Mouse (Mus musculus) MEL (cell line): ENCODE data around the gene Ryr2. TPM values are rescaled to one million over a fixed set of nuclear protein-coding genes. Genes with fewer than 3 reads are reported as not detected.

Source experiments
- DNase-seq: peaks from one replicate; pipeline ENCODE4 v3.0.0; 2011; ENCODE audit warnings: low read depth, low spot score
- H3K27ac ChIP-seq: 2 replicates; pipeline ENCODE4 v1.5.1; 2012; ENCODE audit warnings: low read depth, mild to moderate bottlenecking, control low read depth, low read length, moderate library complexity; ENCODE audit not compliant: control insufficient read depth
- H3K27me3 ChIP-seq, 2 experiments: fragments of 150-350 bp in 1 of 2; sonication (generic) in 1 of 2; 2 replicates each; pipeline ENCODE4 v1.6.1; 2012; ENCODE audit warnings: low read length in 2 of 2, mild to moderate bottlenecking in 2 of 2, improper control_type of control experiment in 1 of 2, moderate library complexity in 1 of 2; ENCODE audit not compliant: insufficient read depth in 2 of 2, control insufficient read depth in 1 of 2
- H3K36me3 ChIP-seq, 2 experiments: 2 replicates each; pipeline ENCODE4 v1.6.1; 2012 to 2014; ENCODE audit warnings: low read length in 2 of 2, improper control_type of control experiment in 1 of 2, inconsistent platforms in 1 of 2, mild to moderate bottlenecking in 1 of 2; ENCODE audit not compliant: insufficient read depth in 2 of 2, control insufficient read depth in 1 of 2
- H3K4me1 ChIP-seq, 2 experiments: fragments of 150-350 bp in 1 of 2; sonication (generic) in 1 of 2; 2 replicates each; pipeline ENCODE4 v1.6.1; 2012; ENCODE audit warnings: low read length in 2 of 2, improper control_type of control experiment in 1 of 2, mild to moderate bottlenecking in 1 of 2; ENCODE audit not compliant: insufficient read depth in 2 of 2, control insufficient read depth in 1 of 2
- H3K4me3 ChIP-seq, 2 experiments: fragments of 150-350 bp in 1 of 2; sonication (generic) in 1 of 2; 2 replicates each; pipeline ENCODE4 v1.5.1; 2012; ENCODE audit warnings: low read depth in 2 of 2, low read length in 2 of 2, mild to moderate bottlenecking in 2 of 2, moderate library complexity in 2 of 2, control low read depth in 1 of 2, improper control_type of control experiment in 1 of 2; ENCODE audit not compliant: control insufficient read depth in 1 of 2, insufficient read depth in 1 of 2
- H3K79me2 ChIP-seq: 2 replicates; pipeline ENCODE4 v1.6.1; 2012; ENCODE audit warnings: mild to moderate bottlenecking, low read length, moderate library complexity; ENCODE audit not compliant: control insufficient read depth, poor library complexity, insufficient read depth
- H3K9ac ChIP-seq: 2 replicates; pipeline ENCODE4 v1.6.1; 2012; ENCODE audit warnings: low read depth, mild to moderate bottlenecking, control low read depth, low read length, moderate library complexity; ENCODE audit not compliant: control insufficient read depth, poor library complexity, severe bottlenecking
- H3K9me3 ChIP-seq: fragments of 150-350 bp; sonication (generic); replicated peaks from 2 replicates; pipeline ENCODE4 v1.6.1; 2012; ENCODE audit warnings: mild to moderate bottlenecking, low read length, improper control_type of control experiment, moderate library complexity; ENCODE audit not compliant: insufficient read depth
- BHLHE40 ChIP-seq: IDR thresholded peaks from 2 replicates; pipeline ENCODE4 v1.6.1; 2012; ENCODE audit warnings: low read depth, mild to moderate bottlenecking, inconsistent platforms, low read length, improper control_type of control experiment, borderline replicate concordance
- E2F4 ChIP-seq: IDR thresholded peaks from 2 replicates; pipeline ENCODE4 v1.6.1; 2011; ENCODE audit warnings: low read depth, low read length, improper control_type of control experiment, borderline replicate concordance
- EP300 ChIP-seq, 2 experiments: IDR thresholded peaks; 2 replicates each; pipeline ENCODE4 v1.6.1; 2011; ENCODE audit warnings: improper control_type of control experiment in 2 of 2, low read length in 2 of 2, low read depth in 1 of 2, mild to moderate bottlenecking in 1 of 2
- ETS1 ChIP-seq: IDR thresholded peaks from 2 replicates; pipeline ENCODE4 v1.6.1; 2012; ENCODE audit warnings: low read depth, mild to moderate bottlenecking, inconsistent platforms, low read length, improper control_type of control experiment, moderate library complexity
- GABPA ChIP-seq: IDR thresholded peaks from 2 replicates; pipeline ENCODE4 v1.6.1; 2012; ENCODE audit warnings: low read depth, mild to moderate bottlenecking, inconsistent platforms, low read length, improper control_type of control experiment, moderate library complexity
- GATA1 ChIP-seq: IDR thresholded peaks from 2 replicates; pipeline ENCODE4 v1.6.1; 2011; ENCODE audit warnings: low read depth, low read length, improper control_type of control experiment
- KAT2A ChIP-seq: conservative IDR thresholded peaks from 2 replicates; pipeline ENCODE4 v1.6.1; 2012; ENCODE audit warnings: low read depth, low read length, improper control_type of control experiment, inconsistent platforms
- MYB ChIP-seq: IDR thresholded peaks from 2 replicates; pipeline ENCODE4 v1.6.1; 2011; ENCODE audit warnings: mild to moderate bottlenecking, low read depth, low read length, improper control_type of control experiment
- MYC ChIP-seq: IDR thresholded peaks from 2 replicates; pipeline ENCODE4 v1.6.1; 2011; ENCODE audit warnings: low read depth, mild to moderate bottlenecking, low read length, improper control_type of control experiment, moderate library complexity
- NRF1 ChIP-seq: IDR thresholded peaks from 2 replicates; pipeline ENCODE4 v1.6.1; 2014; ENCODE audit warnings: low read depth, mild to moderate bottlenecking, inconsistent platforms, low read length, improper control_type of control experiment, moderate library complexity; ENCODE audit not compliant: poor library complexity, insufficient read depth, severe bottlenecking
- RCOR1 ChIP-seq: IDR thresholded peaks from 2 replicates; pipeline ENCODE4 v1.6.1; 2012; ENCODE audit warnings: low read depth, mild to moderate bottlenecking, inconsistent platforms, low read length, improper control_type of control experiment
- SMC3 ChIP-seq: IDR thresholded peaks from 2 replicates; pipeline ENCODE4 v1.6.1; 2011; ENCODE audit warnings: low read depth, low read length, improper control_type of control experiment
- TAL1 ChIP-seq: IDR thresholded peaks from 2 replicates; pipeline ENCODE4 v1.6.1; 2012; ENCODE audit warnings: mild to moderate bottlenecking, inconsistent platforms, low read length, moderate library complexity, mixed read lengths
- TBP ChIP-seq: IDR thresholded peaks from 2 replicates; pipeline ENCODE4 v1.8.0; 2011; ENCODE audit warnings: low read depth, low read length, improper control_type of control experiment
- TCF12 ChIP-seq: IDR thresholded peaks from 2 replicates; pipeline ENCODE4 v1.6.1; 2014; ENCODE audit warnings: low read depth, mild to moderate bottlenecking, inconsistent platforms, low read length, improper control_type of control experiment, moderate library complexity
- UBTF ChIP-seq: IDR thresholded peaks from 2 replicates; pipeline ENCODE4 v1.6.1; 2012; ENCODE audit warnings: low read depth, mild to moderate bottlenecking, inconsistent platforms, low read length, improper control_type of control experiment, moderate library complexity, borderline replicate concordance; ENCODE audit not compliant: insufficient read depth
- USF1 ChIP-seq: IDR thresholded peaks from 2 replicates; pipeline ENCODE4 v1.6.1; 2014; ENCODE audit warnings: low read depth, mild to moderate bottlenecking, inconsistent platforms, low read length, improper control_type of control experiment, moderate library complexity
- USF2 ChIP-seq, 2 experiments: IDR thresholded peaks; 2 replicates each; pipeline ENCODE4 v1.6.1; 2011 to 2012; ENCODE audit warnings: improper control_type of control experiment in 2 of 2, low read length in 2 of 2, borderline replicate concordance in 1 of 2, inconsistent platforms in 1 of 2, low read depth in 1 of 2, mild to moderate bottlenecking in 1 of 2; ENCODE audit not compliant: insufficient read depth in 1 of 2
- ZMIZ1 ChIP-seq: IDR thresholded peaks from 2 replicates; pipeline ENCODE4 v1.6.1; 2012; ENCODE audit warnings: low read depth, mild to moderate bottlenecking, inconsistent platforms, low read length, improper control_type of control experiment, moderate library complexity
- ZNF384 ChIP-seq: IDR thresholded peaks from 2 replicates; pipeline ENCODE4 v1.6.1; 2012; ENCODE audit warnings: low read depth, mild to moderate bottlenecking, inconsistent platforms, low read length, improper control_type of control experiment
- polyA plus RNA-seq, 2 experiments: library from polyadenylated mRNA; stranded (reverse) in 1 of 2; unstranded in 1 of 2; fragments of >175 nt in 1 of 2; fragments of >200 nt in 1 of 2; gene quantifications; 2 replicates each; pipeline versions ENCODE4 v1.2.1 to v1.2.4; 2012; ENCODE audit warnings: low replicate concordance in 2 of 2, low read depth in 1 of 2; ENCODE audit not compliant: insufficient read length in 2 of 2, insufficient read depth in 1 of 2, missing spikeins in 1 of 2
- total RNA-seq: library from RNA; depleted of rRNA; stranded (reverse); fragments of 300-350 nt; gene quantifications from 2 replicates; pipeline ENCODE4 v1.2.3, GENCODE M21; 2012

Ryr2 gene
- total and polyA plus RNA-seq, 3 experiments: 0.04 TPM; not detected in 2

GRCm38 (mm10) chr13:11959488-11960174 lies 147.1 kb downstream of the Ryr2 start:
- no peaks in the 10 kb centered on the region for H3K9me3 ChIP-seq
- no peaks in the 10 kb centered on the region for H3K27me3 ChIP-seq
- H3K4me1 ChIP-seq: no peaks in the 10 kb centered on the region
- H3K9ac ChIP-seq: no peak overlapping the region
- DNase-seq: no peak
- H3K36me3 ChIP-seq: no peaks in the 10 kb centered on the region
- TF ChIP-seq BHLHE40 (no peak), SMC3 (no peak)
- no peaks in the 10 kb centered on the region for H3K79me2 ChIP-seq
- H3K4me3 ChIP-seq: no peak overlapping the region
- no peak overlapping the region for H3K27ac ChIP-seq

GRCm38 (mm10) chr13:11958854-11959253 lies 147.9 kb downstream of the Ryr2 start:
- no peak for DNase-seq
- no peak overlapping the region for H3K9ac ChIP-seq
- TF ChIP-seq ETS1: no peak
- TF ChIP-seq, all 39 proteins: peak for 0
- no peaks in the 10 kb centered on the region for H3K36me3 ChIP-seq
- H3K9me3 ChIP-seq: no peaks in the 10 kb centered on the region
- no peaks in the 10 kb centered on the region for H3K4me1 ChIP-seq
- no peaks in the 10 kb centered on the region for H3K79me2 ChIP-seq
- no peak overlapping the region for H3K27ac ChIP-seq
- H3K4me3 ChIP-seq: no peak overlapping the region
- no peaks in the 10 kb centered on the region for H3K27me3 ChIP-seq

DNA sequence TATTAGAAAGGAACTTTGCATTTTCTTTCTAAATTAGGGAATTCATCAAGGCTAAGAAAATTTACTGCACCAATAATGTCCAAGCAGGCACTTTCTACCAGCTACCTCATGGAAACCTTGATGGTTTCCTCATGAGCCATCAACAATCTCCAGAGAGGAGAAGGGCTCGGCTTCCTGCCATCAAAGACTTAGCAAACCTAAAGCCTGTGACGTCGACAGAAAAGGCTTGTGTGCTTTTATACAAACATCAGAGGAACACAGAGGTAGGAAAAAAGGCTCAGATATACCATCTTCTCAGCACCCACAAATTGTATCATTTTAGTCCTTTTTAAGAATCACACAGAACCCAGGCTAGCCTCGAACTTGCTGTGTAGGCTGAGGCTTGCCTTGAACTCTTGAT lies 148.5 kb downstream of the Ryr2 start:
- H3K4me1 ChIP-seq: no peaks in the 10 kb centered on the region
- H3K9ac ChIP-seq: no peak overlapping the region
- no peaks in the 10 kb centered on the region for H3K27me3 ChIP-seq
- no peaks in the 10 kb centered on the region for H3K36me3 ChIP-seq
- no peak overlapping the region for H3K4me3 ChIP-seq
- TF ChIP-seq RCOR1 (no peak), NRF1 (no peak), MYC (no peak), TAL1 (no peak), ZNF384 (no peak), E2F4 (no peak), TBP (no peak), GATA1 (no peak), MYB (no peak), KAT2A (no peak), EP300 (IDR thresholded peaks at IDR 0.05; ENCODE audit: low read depth in 1 of 2, low read length in 2 of 2) (no peak), SMC3 (no peak), BHLHE40 (no peak), TCF12 (no peak), GABPA (no peak), USF2 (IDR thresholded peaks at IDR 0.05; ENCODE audit: borderline replicate concordance in 1 of 2, insufficient read depth in 1 of 2, low read depth in 1 of 2, low read length in 2 of 2) (no peak), UBTF (no peak), ZMIZ1 (no peak), USF1 (no peak), ETS1 (no peak)
- no peak overlapping the region for H3K27ac ChIP-seq
- no peaks in the 10 kb centered on the region for H3K79me2 ChIP-seq
- H3K9me3 ChIP-seq: no peaks in the 10 kb centered on the region
- DNase-seq: no peak
